Mouse (Mus musculus) hindbrain, embryonic 15.5 days (tissue): ENCODE measurements around the gene 4930519G04Rik. TPM values are rescaled to one million over a fixed set of nuclear protein-coding genes. Genes with fewer than 3 reads are reported as not detected.
"Not testable (repeated sequence)": the region's sequence is repeated elsewhere in the genome, so short reads cannot be mapped to it uniquely, and the experiment has no call there.

ENCODE experiments used
- ATAC-seq: fragments of 200-750 bp; cut with Nextera tagmentation; 2 replicates; pipeline ENCODE4 v1.8.0; 2017; ENCODE audit warnings: low read depth, moderate number of reproducible peaks, moderate TSS enrichment; ENCODE audit not compliant: low FRiP score
- H3K27ac ChIP-seq: fragments of 300-500 bp; sonication (generic); replicated peaks from 2 replicates; pipeline ENCODE4 v1.5.1; 2015; ENCODE audit warnings: mild to moderate bottlenecking, inconsistent platforms
- H3K27me3 ChIP-seq: fragments of 300-500 bp; sonication (generic); 2 replicates; pipeline ENCODE4 v1.6.1; 2015; ENCODE audit warnings: control low read depth, inconsistent platforms
- H3K36me3 ChIP-seq: fragments of 300-500 bp; sonication (generic); 2 replicates; pipeline ENCODE4 v1.6.1; 2015; ENCODE audit warnings: control low read depth, inconsistent platforms
- H3K4me1 ChIP-seq: fragments of 300-500 bp; sonication (generic); replicated peaks from 2 replicates; pipeline ENCODE4 v1.6.1; 2015; ENCODE audit warnings: control low read depth, inconsistent platforms
- H3K4me2 ChIP-seq: fragments of 300-500 bp; sonication (generic); 2 replicates; pipeline ENCODE4 v1.6.1; 2015; ENCODE audit warnings: moderate library complexity, mild to moderate bottlenecking, inconsistent platforms
- H3K4me3 ChIP-seq: fragments of 300-500 bp; sonication (generic); 2 replicates; pipeline ENCODE4 v1.5.1; 2015; ENCODE audit warnings: mild to moderate bottlenecking, inconsistent platforms
- H3K9ac ChIP-seq: fragments of 300-500 bp; sonication (generic); 2 replicates; pipeline ENCODE4 v1.6.1; 2015; ENCODE audit warnings: inconsistent platforms
- H3K9me3 ChIP-seq: fragments of 300-500 bp; sonication (generic); 2 replicates; pipeline ENCODE4 v1.6.1; 2016; ENCODE audit warnings: control low read depth, inconsistent platforms
- whole genome bisulfite sequencing: fragments of 180-500 bp; shearing (Covaris S2); methylation state at CpG from one replicate; pipeline ENCODE4 v1.1.7; 2015; 5-methylcytosine and 5-hydroxymethylcytosine counted together
- polyA plus RNA-seq: library from polyadenylated mRNA; unstranded; fragments of >200 nt; fragmentation: Nextera tagmentation; extraction: Ambion mirVana; gene quantifications from 2 replicates; pipeline ENCODE4 v1.2.1, GENCODE M21; 2015

The 4930519G04Rik gene
- polyA plus RNA-seq, 1 experiment from 2014 or later, result not detected

DNA sequence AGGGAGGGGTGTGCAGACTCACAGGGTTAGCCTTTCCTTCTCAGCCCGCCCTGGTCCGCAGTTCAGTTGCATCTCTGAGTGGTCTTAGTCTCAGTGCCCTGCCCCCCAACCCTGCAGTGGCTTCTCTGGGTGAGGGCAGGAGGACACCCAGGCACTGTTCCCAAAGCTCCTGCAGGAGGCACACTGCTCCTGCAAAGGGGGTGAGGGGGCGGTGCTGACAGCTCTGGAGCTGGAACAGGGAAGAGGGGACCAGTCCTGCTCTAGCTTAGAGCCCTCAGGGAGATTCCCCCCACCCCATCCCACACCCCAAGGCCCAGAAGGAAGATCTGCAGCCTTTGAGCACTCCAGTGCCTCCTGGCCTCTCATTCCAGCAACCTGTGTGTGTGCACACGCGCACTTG is 10.8 kb upstream of the 4930519G04Rik start:
- no peaks in the 10 kb centered on the region for H3K27me3 ChIP-seq
- no peak overlapping the region for H3K27ac ChIP-seq
- peaks cover 7% of the 10 kb centered on the region for H3K4me1 ChIP-seq
- H3K4me3 ChIP-seq, result no peak overlapping the region
- H3K9ac ChIP-seq, result no peak overlapping the region
- 57% methylated on average over 5 of the region's 5 CpGs for WGBS
- no peak overlapping the region for H3K4me2 ChIP-seq
- ATAC-seq, result no peak
- no peaks in the 10 kb centered on the region for H3K9me3 ChIP-seq
- H3K36me3 ChIP-seq, result no peaks in the 10 kb centered on the region

DNA sequence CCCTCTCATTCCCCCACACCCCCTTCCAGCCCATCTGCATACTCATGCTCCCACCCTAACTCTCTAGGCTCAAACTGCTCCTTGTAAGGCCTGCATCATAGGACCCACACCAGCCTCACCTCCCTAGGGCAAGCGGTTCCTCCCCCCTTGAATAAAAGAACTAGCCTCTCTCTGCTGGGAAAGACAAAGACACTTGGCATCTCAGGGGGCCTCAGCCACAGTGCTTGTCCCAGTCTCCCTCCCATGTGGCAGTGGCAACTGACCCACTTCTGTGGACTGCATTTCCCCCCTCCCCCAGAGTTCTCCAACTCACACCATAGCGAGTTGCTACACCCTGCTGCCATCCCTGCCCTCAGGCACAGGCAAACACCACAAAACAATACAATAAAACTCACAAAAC is 9.1 kb upstream of the 4930519G04Rik start:
- 70% methylated on average over 2 of the region's 2 CpGs for WGBS
- not testable (repeated sequence) for H3K27me3 ChIP-seq, H3K9ac ChIP-seq, ATAC-seq, H3K4me3 ChIP-seq, H3K9me3 ChIP-seq, H3K27ac ChIP-seq, H3K4me2 ChIP-seq, H3K36me3 ChIP-seq, H3K4me1 ChIP-seq

DNA sequence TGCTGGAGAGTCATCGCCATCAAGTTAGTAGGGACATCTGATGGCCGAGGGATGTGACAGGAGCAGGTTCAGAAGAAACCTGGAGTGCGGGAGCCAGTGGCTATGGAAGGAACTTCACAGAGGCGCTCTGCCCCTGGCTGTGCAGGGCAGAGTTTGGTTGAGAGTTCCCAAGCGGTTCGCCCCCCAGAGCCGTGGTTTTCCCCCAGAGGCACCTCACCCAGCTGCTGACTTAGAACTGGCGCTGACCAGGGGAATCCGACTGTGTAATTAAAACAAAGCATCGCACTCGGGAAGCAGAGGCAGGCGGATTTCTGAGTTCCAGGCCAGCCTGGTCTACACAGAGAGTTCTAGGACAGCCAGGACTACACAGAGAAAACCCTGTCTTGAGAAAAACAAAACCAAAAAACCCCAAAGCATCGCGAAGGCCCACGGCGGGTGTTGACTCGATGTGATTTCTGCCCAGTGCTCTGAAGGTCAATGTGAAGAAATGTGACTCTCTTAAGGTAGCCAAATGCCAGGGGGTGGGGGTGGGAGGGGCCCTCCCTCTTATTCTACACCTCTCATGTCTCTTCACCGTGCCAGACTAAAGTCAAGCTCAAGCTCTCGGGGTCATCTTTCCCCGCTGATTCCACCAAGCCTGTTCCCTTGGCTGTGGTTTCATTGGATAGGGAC is 1.8 kb upstream of the 4930519G04Rik start:
- Histone ChIP-seq H3K4me1 (no peaks in the 10 kb centered on the region), H3K4me2 (no peak overlapping the region), H3K27ac (no peak overlapping the region), H3K9me3 (no peaks in the 10 kb centered on the region), H3K4me3 (no peak overlapping the region), H3K9ac (no peak overlapping the region), H3K27me3 (no peaks in the 10 kb centered on the region), H3K36me3 (no peaks in the 10 kb centered on the region)
- WGBS, result 85% methylated on average over 20 of the region's 20 CpGs
- no peak for ATAC-seq

DNA sequence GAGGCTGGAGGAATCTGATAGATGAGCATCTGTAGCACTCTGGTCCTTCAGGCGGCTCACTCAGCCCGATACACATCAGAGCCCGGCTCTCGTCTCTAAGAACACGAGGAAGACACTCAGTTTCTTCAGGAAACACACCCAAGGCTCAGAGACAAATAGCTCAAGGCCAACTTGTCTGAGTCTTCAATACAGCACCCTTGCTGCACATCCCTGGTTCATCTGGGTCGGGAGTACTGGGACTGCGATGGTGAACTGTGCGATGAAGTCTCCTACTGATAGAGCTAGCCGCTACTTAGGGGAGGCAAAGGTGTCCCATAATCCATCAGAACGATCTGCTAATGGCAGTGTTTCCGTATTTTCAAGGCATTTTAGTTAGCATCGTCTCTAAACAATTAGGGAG is 5.1 kb downstream of the 4930519G04Rik start, which contains the start of gene Gm9936:
Gene Gm9936, minus strand, starts transcription at position 101 of the 400 bp plus-strand sequence.
- Histone ChIP-seq H3K4me2 (peak within 1 kb of the TSS; percentile 57), H3K9me3 (no peaks in the 10 kb centered on the region), H3K4me1 (peaks cover 7% of the 10 kb centered on the region), H3K36me3 (no peaks in the 10 kb centered on the region), H3K27me3 (no peaks in the 10 kb centered on the region), H3K9ac (peak within 1 kb of the TSS; percentile 39), H3K4me3 (peak within 1 kb of the TSS; percentile 33), H3K27ac (peak within 1 kb of the TSS; percentile 52; the same call in 1 of the 2 replicates)
- 83% methylated on average over 12 of the region's 12 CpGs for WGBS
- no peak for ATAC-seq

DNA sequence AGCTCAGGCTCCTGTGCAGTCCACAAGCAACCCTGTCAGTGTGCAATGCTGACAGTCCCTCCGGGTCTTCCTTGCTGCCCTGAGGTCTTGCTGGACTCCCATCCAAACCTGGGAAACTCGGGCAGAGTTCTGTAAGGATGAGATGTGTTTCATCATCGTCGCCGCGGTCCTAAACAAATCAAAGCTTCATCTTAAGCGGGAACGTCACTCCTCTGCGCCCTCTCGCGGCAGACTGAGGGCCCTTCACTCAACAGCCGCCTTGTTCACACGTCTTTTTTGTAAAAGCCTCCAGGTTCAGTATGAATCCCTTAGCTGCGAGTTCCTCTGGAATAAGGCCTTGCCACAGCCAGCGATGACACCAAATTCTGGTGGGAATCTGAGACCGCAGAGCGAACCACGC is 5.8 kb downstream of the 4930519G04Rik start:
- Histone ChIP-seq H3K4me3 (peak overlapping the region; percentile 33), H3K27me3 (no peaks in the 10 kb centered on the region), H3K4me1 (peaks cover 7% of the 10 kb centered on the region), H3K9ac (peak overlapping the region; percentile 39), H3K27ac (peak overlapping the region; percentile 52; the same call in 1 of the 2 replicates), H3K9me3 (no peaks in the 10 kb centered on the region), H3K4me2 (peak overlapping the region; percentile 57), H3K36me3 (no peaks in the 10 kb centered on the region)
- 0 out of 2 replicates have a peak, but pooled peaks have one; percentile 38 for ATAC-seq
- 6% methylated on average over 18 of the region's 18 CpGs for WGBS

DNA sequence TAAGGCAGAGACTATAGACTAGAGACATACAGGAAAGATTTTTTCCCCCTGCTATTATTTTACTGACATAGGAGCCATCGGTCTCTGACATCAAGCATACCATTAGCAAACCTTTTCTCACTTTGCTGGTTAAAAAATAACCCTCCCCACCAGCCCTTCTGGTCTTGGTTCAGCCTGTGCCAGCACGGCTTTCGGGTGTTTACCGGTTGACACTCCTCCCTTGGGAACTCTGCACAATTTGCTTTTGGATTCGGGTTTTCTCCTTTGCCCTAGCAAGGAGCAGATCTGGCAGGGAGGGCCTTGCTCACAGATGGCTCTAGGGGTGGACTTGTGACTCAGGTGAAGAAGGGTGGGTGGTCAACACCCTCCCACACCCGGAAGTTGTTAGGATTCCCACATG is 8.3 kb downstream of the 4930519G04Rik start:
- H3K4me1 ChIP-seq, result peaks cover 7% of the 10 kb centered on the region
- H3K9me3 ChIP-seq, result no peaks in the 10 kb centered on the region
- H3K4me3 ChIP-seq, result no peak overlapping the region
- ATAC-seq, result no peak
- no peak overlapping the region for H3K9ac ChIP-seq
- H3K36me3 ChIP-seq, result no peaks in the 10 kb centered on the region
- no peaks in the 10 kb centered on the region for H3K27me3 ChIP-seq
- 71% methylated on average over 6 of the region's 6 CpGs for WGBS
- H3K27ac ChIP-seq, result no peak overlapping the region
- no peak overlapping the region for H3K4me2 ChIP-seq

DNA sequence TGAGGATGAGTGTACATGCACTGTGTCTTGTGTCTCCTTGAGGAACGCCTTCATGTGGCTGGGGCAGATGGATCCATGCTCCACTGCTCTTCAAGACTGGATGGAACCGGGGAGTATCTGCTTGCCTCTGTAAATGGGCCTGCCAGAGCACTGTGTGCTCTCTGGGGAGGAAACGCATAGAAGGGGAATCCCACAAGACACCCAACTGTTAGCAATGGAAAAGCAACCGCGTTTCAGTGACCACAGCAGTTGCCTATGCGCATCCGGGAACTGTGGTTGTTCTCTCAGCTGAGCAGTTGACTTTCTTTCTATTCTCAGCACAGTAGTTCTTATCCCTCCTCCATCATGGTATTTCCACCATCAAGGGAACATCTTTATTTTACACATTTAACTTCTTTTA is 11.3 kb downstream of the 4930519G04Rik start:
- H3K4me3 ChIP-seq, result no peak overlapping the region
- WGBS, result 78% methylated on average over 7 of the region's 7 CpGs
- no peak for ATAC-seq
- H3K4me2 ChIP-seq, result no peak overlapping the region
- no peaks in the 10 kb centered on the region for H3K27me3 ChIP-seq
- no peak overlapping the region for H3K27ac ChIP-seq
- H3K36me3 ChIP-seq, result no peaks in the 10 kb centered on the region
- H3K4me1 ChIP-seq, result no peaks in the 10 kb centered on the region
- peaks cover 8% of the 10 kb centered on the region; the same call in 1 of the 2 replicates for H3K9me3 ChIP-seq
- H3K9ac ChIP-seq, result no peak overlapping the region

DNA sequence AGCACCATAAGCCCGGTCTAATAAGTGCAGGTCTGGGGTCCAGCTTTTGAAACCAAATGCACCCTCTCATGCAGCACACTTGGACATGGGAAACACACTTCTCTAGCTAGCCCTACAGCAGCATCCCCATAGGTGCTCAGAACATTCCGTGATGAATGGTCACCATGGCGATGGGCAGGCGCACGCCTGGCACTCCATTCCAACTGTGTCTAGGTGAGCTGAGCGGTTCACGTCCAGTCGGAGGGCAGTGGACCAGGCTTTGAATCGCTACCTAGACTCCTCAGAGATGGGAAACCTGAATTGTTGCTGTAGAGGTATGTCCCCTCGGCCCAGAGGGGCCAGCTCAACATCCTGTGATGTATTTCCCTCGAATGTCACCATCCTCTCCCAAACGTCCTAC is 11.8 kb downstream of the 4930519G04Rik start:
- no peak overlapping the region for H3K4me2 ChIP-seq
- no peaks in the 10 kb centered on the region for H3K4me1 ChIP-seq
- no peak overlapping the region for H3K9ac ChIP-seq
- no peaks in the 10 kb centered on the region for H3K27me3 ChIP-seq
- H3K4me3 ChIP-seq, result no peak overlapping the region
- H3K36me3 ChIP-seq, result no peaks in the 10 kb centered on the region
- H3K27ac ChIP-seq, result no peak overlapping the region
- H3K9me3 ChIP-seq, result peaks cover 8% of the 10 kb centered on the region; the same call in 1 of the 2 replicates
- ATAC-seq, result no peak
- WGBS, result 86% methylated on average over 12 of the region's 12 CpGs

DNA sequence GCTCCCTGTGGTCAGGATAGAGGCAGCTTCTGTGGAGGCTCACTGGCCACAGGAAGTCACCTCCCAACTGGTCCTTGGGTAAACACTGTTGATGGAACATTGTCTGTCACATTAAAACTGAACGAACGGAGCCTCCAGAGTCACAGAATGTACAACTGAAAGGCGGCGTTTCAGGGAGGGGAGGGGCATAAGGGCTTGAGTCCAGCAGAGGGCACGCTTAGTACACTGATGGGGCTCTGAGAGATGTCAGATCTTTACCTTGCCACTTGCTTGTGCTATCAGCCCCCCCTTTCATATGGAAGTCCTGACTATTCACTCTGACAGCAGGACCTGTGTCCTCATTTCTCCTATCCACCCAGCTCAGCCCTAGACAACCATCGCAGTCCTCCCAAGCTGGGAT is 22.4 kb downstream of the 4930519G04Rik start:
- 46% methylated on average over 6 of the region's 6 CpGs for WGBS
- no peaks in the 10 kb centered on the region for H3K9me3 ChIP-seq
- no peaks in the 10 kb centered on the region for H3K27me3 ChIP-seq
- H3K4me2 ChIP-seq, result no peak overlapping the region
- H3K27ac ChIP-seq, result no peak overlapping the region
- H3K4me1 ChIP-seq, result peaks cover 4% of the 10 kb centered on the region; the same call in 1 of the 2 replicates
- no peaks in the 10 kb centered on the region for H3K36me3 ChIP-seq
- no peak overlapping the region for H3K4me3 ChIP-seq
- no peak for ATAC-seq
- no peak overlapping the region for H3K9ac ChIP-seq

DNA sequence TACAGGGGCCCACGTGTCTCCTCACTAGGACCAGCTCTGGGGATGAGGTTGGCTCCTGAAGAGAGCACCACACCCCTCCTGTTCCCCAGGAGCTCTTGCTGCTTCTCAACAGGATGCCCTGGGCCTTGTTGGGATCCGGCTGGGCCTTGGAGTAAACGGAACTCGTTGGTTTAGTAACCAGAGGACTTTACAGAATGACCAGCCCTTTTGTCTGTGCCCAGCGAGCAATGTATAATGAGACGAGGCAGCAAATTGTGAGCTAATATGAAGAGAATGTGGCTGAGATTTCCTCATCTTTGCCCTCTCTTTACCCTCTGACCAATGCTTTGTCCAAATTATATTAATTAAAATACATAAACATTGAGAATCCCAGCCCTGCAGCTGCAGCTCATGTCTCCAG is 22.9 kb downstream of the 4930519G04Rik start:
- no peaks in the 10 kb centered on the region for H3K36me3 ChIP-seq
- H3K27ac ChIP-seq, result no peak overlapping the region
- H3K9ac ChIP-seq, result no peak overlapping the region
- H3K4me2 ChIP-seq, result no peak overlapping the region
- H3K4me1 ChIP-seq, result peaks cover 4% of the 10 kb centered on the region; the same call in 1 of the 2 replicates
- H3K9me3 ChIP-seq, result no peaks in the 10 kb centered on the region
- H3K4me3 ChIP-seq, result no peak overlapping the region
- no peaks in the 10 kb centered on the region for H3K27me3 ChIP-seq
- no peak for ATAC-seq
- WGBS, result 21% methylated on average over 6 of the region's 6 CpGs

DNA sequence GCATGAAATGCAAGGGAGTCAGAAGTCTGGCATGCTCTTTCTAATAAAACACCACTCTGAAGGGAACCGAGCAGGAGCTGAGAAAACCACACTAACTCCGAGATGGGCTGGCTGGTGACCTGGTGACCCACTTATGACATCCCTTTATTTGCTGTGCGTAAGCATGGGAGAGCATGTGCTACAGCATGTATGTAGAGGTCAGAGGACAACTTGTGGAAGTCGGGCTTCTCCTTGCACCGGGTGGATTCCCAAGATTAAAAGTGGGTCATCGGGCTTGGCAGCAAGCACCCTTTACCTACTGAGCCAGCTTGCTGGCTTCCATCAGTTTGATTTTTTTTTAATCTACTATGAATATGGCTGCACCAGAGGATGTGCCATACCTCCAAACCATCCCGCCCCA is 24.0 kb downstream of the 4930519G04Rik start:
- no peak for ATAC-seq
- no peaks in the 10 kb centered on the region for H3K36me3 ChIP-seq
- H3K9me3 ChIP-seq, result no peaks in the 10 kb centered on the region
- H3K4me2 ChIP-seq, result no peak overlapping the region
- WGBS, result 71% methylated on average over 7 of the region's 7 CpGs
- no peak overlapping the region for H3K9ac ChIP-seq
- H3K4me1 ChIP-seq, result peaks cover 4% of the 10 kb centered on the region; the same call in 1 of the 2 replicates
- H3K27me3 ChIP-seq, result no peaks in the 10 kb centered on the region
- H3K27ac ChIP-seq, result no peak overlapping the region
- no peak overlapping the region for H3K4me3 ChIP-seq

DNA sequence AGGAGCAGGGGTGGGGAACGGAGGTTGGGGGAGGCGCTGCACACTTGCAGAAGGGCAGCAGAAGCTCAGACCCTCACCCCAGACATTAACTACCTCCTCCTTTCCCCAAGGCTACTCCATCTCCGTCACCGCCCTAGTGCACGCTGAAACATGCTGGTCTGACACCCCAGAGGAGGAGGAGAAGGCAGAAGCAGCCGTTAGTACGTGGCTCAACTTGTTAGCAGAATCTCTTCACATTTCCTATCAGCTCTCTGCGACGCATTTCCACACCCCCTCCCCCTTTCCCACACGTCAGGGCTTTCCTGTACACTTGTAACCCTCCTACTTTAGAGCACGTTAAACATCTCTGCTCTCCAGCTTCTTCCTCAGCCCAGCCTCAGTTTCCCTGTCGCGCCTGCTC is 25.9 kb downstream of the 4930519G04Rik start:
- peaks cover 4% of the 10 kb centered on the region; the same call in 1 of the 2 replicates for H3K4me1 ChIP-seq
- H3K27ac ChIP-seq, result no peak overlapping the region
- no peak overlapping the region for H3K4me2 ChIP-seq
- H3K27me3 ChIP-seq, result no peaks in the 10 kb centered on the region
- no peaks in the 10 kb centered on the region for H3K36me3 ChIP-seq
- H3K9me3 ChIP-seq, result no peaks in the 10 kb centered on the region
- no peak overlapping the region for H3K9ac ChIP-seq
- no peak overlapping the region for H3K4me3 ChIP-seq
- no peak for ATAC-seq
- WGBS, result 71% methylated on average over 12 of the region's 13 CpGs

DNA sequence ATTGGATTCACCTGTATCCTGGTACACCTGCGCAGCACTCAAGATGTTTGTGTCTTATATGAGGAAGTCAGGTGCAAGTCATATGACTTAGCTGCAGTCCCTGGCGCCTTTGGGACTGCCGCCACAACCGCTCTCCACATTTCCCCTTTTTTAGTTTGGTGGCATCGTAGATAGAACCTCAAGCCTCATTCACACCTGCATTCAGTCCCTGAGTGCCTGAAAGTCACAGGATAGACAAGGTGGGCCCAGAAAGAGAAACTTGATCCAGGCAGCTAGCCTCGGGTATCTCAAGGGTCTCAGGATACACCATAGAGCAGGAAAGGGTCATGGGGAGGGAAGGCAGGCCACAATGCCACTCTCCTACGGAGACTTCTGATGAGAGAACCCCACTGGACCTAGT is 28.9 kb downstream of the 4930519G04Rik start:
- H3K27ac ChIP-seq, H3K4me3 ChIP-seq, H3K27me3 ChIP-seq, ATAC-seq, H3K9me3 ChIP-seq, H3K4me1 ChIP-seq, H3K9ac ChIP-seq, H3K4me2 ChIP-seq, H3K36me3 ChIP-seq: not testable (repeated sequence)
- 87% methylated on average over 6 of the region's 7 CpGs for WGBS
